Mouse (Mus musculus) liver, postnatal 0 days (tissue): ENCODE data around the gene Ccn6.

Source experiments
- CTCF ChIP-seq: sonication (generic); IDR thresholded peaks from 2 replicates; pipeline ENCODE4 v1.5.1; 2016; ENCODE audit warnings: antibody characterized with exemption, low read depth
- EP300 ChIP-seq: IDR thresholded peaks from 2 replicates; pipeline ENCODE4 v1.6.1; 2016; ENCODE audit warnings: antibody characterized with exemption, low read depth, mild to moderate bottlenecking

DNA sequence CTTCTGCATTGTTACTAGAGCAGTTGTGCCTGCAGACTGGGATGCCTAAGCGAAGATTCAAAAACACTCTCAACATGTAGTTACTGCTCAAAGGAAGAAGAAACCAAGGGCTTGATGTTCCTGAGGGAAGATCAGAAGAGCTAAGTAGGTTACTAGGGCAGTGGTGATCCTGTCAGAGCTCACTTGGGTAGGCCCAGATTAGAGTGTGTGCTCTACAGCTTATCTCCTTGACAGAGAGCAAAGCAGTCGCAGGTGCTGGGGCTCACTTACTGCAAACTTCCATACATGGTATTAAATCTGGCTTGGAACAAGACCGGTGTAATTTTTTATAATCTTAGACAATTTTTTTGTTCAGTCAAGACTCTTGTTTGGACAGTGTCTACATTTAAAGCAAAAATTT is 25.8 kb downstream of the Ccn6 start:
- no peak for TF ChIP-seq CTCF
- no peak for TF ChIP-seq EP300
